Mouse (Mus musculus) embryo, embryonic 11.5 days (tissue): Measurements from ENCODE around the gene Serinc2.
"Not testable (repeated sequence)": the region's sequence is repeated elsewhere in the genome, so short reads cannot be mapped to it uniquely, and the experiment has no call there.

Experiments
- DNase-seq: peaks from one replicate; pipeline ENCODE4 v3.0.0-alpha.2; 2012; ENCODE audit warnings: low read depth, low spot score

Serinc2 gene

GRCm38 (mm10) chr4:130264131-130264530 is 14.9 kb downstream of the Serinc2 start:
- DNase-seq: no peak

GRCm38 (mm10) chr4:130260406-130260805 is 18.6 kb downstream of the Serinc2 start:
- DNase-seq: no peak

GRCm38 (mm10) chr4:130252441-130253157 is 26.4 kb downstream of the Serinc2 start:
- no peak for DNase-seq

DNA sequence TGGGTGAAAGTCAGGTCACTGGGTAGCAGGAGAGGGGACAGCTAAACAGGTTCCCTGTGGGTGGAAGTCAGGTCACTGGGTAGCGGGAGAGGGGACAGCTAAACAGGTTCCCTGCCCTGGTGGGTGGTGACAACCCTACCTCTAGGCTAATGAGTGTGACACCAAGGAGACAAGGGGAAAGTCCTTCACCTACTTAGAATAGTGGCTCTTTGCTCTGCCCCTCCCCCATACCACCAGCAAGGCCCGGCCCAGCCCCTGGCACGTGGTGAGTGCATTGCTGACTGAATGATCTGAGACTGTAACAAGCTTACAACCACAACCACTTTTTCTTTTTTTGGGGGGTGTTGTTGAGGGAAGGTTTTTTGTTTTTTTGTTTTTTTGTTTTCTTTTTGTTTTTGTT is 27.2 kb downstream of the Serinc2 start:
- DNase-seq: no peak

GRCm38 (mm10) chr4:130251172-130251705 is 27.8 kb downstream of the Serinc2 start:
- no peak for DNase-seq

- no peak for DNase-seq
Observed at GRCm38 (mm10) chr4:130248636-130249035, 30.4 kb downstream of the Serinc2 start.

DNA sequence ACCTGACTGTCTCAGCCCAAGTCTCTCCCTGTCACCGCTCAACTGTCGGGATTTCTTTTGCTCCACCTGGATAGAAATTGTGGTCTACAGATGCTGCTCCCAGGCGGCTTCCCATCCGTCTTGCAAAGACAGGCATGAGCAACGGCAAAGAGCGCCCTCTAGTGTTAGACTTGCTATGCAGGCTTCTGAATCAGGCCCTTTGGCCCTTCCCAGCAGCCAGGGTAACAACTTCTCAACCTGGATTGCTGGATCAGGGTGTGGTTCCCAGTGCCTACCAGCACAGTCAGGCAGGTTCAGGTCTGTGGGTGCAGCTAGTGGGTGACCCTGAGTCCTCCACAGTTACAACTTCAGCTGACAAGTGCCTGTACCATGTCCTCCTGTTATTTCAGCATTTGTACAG is 32.9 kb downstream of the Serinc2 start:
- DNase-seq: peak; percentile 73

GRCm38 (mm10) chr4:130244749-130245148 is 34.3 kb downstream of the Serinc2 start:
- DNase-seq: no peak

GRCm38 (mm10) chr4:130243621-130244020 is 35.4 kb downstream of the Serinc2 start:
- not testable (repeated sequence) for DNase-seq

- no peak for DNase-seq
Observed at GRCm38 (mm10) chr4:130242956-130243355, 36.0 kb downstream of the Serinc2 start.

DNA sequence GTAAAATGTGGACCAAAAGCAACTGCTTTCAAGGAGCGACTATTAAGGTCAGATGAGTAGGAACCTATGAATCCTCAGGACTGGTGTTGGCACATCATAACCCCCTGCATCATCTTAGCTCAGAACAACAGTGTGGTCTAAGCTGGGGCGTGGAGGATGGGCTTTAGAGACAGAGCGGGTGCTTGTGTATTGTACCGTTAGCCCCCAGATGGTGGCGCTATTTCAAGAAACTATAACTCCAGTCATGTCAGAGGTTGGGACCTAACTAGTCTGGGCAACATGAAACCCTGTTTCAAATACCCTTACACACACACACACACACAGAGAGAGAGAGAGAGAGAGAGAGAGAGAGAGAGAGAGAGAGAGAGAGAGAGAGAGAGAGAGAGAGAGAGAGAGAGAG is 38.3 kb downstream of the Serinc2 start:
- no peak for DNase-seq

DNA sequence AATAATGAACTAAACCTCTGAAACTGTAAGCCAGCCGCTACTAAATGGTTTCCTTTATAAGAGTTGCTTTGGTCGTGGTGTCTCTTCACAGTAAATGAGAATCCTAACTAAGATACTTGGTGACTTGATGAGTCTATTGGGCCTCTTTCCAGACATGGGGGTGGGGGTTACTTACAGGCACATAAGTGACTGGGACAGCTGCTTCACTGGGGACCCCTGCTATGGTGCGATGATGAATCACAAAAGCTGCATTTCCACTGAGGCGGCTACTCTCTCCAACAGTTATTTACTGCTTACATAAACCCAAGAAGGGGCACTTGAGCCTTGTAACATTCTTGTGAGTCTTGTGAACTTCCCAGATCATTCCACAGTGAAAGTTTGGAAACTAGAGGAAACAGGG is 41.4 kb downstream of the Serinc2 start:
- DNase-seq: no peak

DNA sequence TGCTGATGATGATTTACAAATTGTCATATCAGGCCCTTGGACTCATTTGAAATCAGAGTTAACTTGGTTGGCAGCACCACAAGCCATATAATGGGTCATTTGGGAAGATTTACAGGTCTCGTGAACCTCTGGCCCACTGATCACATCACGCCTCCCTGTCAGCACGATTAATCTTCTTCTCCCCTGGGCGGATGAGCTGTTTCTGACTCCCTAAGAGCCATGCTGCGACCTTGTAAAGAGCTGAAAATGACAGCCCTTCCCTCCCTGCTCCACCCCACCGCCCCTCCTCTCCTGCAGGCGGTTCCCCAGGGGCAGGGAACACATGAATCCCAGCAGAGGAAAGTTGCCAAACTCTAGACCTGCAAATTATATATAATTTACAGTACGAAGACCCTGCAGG is 42.6 kb downstream of the Serinc2 start:
- peak; percentile 19 for DNase-seq

DNA sequence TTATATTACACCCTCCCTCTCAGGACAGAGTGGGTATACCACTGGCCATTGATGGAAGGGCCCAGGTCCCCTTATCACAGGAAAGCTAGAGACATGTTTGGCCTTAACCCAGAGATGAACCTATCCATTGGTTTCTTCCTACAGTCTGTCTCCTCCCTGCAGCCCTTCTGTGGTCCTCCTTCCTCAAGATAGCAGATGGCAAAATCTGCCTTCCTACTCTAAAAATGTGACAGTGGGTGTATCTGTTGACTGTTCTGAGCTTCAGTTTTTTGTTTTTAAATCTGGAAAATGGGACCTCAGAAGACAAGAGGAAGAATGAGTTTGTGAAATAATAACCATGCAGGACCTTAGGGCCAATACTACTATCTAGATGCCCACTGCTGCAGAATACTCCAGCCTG is 54.9 kb downstream of the Serinc2 start:
- DNase-seq: no peak

DNA sequence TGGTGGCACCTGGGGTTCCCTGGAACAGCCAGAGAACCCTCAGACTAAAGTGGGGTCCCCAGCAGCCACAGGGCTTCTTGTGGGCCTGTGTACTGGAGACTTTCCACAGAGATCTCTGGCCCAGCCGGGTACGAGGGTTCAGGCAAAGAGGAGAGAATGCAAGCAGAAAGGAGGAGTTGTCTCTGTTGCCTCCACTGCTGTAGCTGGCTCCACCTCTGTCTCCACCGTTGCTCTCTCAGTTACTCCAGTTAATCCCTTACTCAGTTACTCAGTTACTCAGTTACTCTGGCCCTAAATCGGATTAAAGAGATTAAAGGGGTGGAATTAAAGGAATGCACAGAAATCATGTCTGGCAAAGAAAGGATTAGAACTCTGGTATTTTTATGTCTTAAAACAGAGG is 56.8 kb downstream of the Serinc2 start, which contains the start of gene Gm853:
Gene Gm853, minus strand, starts transcription at position 223 of the 400 bp plus-strand sequence.
- DNase-seq: no peak

GRCm38 (mm10) chr4:130220176-130220575 is 58.8 kb downstream of the Serinc2 start:
- DNase-seq: no peak

DNA sequence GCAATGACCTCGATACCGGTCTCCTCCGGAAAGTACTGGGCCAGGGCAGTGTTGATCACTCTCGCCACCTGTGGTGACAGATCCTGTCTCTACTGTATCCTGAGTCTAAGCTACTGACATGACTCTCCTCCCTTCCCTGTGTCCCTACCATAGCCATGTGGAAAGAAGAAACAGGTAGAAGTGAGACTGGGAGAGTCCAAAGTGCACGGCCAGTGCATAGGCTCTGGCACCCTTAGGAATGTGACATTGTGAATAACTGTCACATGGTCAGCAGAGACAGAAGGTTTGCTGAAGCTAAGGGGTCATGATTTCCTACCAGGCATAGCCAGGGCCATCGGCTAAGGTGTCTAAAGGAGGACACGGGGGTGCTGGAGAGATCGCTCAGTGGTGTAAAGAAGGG is 63.6 kb downstream of the Serinc2 start:
- no peak for DNase-seq

GRCm38 (mm10) chr4:130213857-130214256 is 65.1 kb downstream of the Serinc2 start:
- DNase-seq: no peak

- no peak for DNase-seq
Observed at GRCm38 (mm10) chr4:130213197-130213596, 65.8 kb downstream of the Serinc2 start.

DNA sequence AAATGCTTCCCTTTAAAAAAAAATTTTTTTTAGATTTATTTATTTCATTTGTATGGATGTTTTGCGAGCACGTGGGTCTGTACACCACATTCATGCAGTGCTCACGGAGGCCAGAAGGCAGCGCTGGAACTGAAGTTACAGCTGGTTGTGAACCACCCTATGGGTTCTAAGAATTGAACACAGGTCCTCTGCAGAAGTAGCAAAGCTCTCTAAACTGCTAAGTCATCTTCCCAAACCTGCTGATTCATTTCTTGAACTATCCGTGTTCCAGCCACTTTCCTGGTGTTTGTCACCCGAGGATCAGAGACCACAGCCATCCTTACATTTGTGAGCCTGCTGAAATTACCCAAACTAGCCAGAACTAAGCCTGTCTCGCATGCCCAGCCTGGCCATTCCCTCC is 66.6 kb downstream of the Serinc2 start:
- no peak for DNase-seq

DNA sequence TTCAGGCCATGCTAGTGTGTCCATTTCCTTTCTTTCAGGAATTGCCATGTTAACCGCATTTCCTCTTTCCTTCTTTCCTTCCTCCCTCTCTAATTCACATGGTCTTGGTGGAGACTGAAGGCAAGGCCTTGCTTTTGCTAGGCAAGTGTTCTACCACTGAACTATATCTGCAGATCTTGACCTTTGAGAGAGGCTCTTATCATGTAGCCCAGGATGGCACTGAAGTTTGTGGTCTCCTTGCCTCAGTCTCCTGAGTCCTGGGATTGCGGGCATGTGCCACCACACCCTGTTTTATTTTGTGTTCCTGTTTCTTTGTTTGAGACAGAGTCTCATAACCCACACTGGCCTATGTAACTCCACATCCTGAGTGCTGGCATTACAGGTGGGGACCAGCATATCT is 67.1 kb downstream of the Serinc2 start:
- DNase-seq: no peak
